Mouse (Mus musculus): ENCODE measurements around the gene Cd200r2. TPM values are rescaled to one million over a fixed set of nuclear protein-coding genes. Genes with fewer than 3 reads are reported as not detected.

Gene Cd200r2
- not detected in 2 replicates for polyA plus RNA-seq (2015; fragmentation: Nextera tagmentation; extraction: Ambion mirVana)

DNA sequence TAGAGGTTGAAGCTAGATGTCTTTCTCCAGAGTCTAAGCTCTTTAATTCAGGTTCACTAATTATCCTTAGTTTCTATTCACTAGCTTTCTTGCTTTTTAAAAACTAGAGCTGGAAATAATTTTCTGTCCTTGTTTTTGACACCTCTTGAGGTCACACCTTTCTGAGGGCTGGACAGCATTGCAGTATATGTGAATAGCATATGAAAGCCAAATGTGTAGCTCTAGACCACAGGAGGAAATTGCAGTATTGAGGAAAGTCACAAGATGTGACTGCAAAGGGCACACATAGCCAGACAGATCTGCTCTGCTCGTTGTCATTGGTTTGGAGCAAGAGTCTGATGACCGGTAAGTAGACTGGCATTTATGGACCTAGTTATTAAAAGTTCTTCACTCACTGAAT is at the start of gene Cd200r2:
Cd200r2 (plus strand) TSS at position 301 of the 400 bp plus-strand sequence.

DNA sequence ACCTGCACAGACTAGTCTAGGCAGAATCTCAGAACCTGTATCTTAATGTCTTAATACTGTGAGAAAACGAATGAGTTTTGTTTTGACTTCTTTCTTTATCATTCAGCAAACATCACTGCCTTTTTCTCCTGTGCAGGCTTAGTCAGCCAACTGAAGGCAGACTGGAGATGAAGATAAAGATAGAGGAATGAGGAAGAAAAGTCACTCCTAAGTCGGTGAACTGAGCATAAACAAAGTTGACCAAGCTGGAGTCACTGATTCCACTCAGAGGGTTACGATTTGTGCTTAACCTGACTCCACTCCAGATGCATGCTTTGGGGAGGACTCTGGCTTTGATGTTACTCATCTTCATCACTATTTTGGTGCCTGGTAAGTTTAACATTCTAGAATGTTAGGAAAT is 76.6 kb downstream of the Cd200r2 start, which contains the start of gene Cd200r3:
Cd200r3 (plus strand) TSS at position 211 of the 400 bp plus-strand sequence.

Other genes with a start within 250 kb of the Cd200r2 start
- 2.1 and 4.5 TPM in 2 replicates for gene Nepro, start 142.8 kb upstream of the Cd200r2 start, polyA plus RNA-seq (2015; fragmentation: Nextera tagmentation; extraction: Ambion mirVana)
- gene Gtpbp8, start 120.7 kb upstream of the Cd200r2 start, polyA plus RNA-seq (2015; fragmentation: Nextera tagmentation; extraction: Ambion mirVana): 32.4 and 37.6 TPM in 2 replicates
- 2.5 and 2.6 TPM in 2 replicates for gene Cd200r1, start 101.4 kb upstream of the Cd200r2 start, polyA plus RNA-seq (2015; fragmentation: Nextera tagmentation; extraction: Ambion mirVana)
- gene Cd200r4, start 55.4 kb upstream of the Cd200r2 start, polyA plus RNA-seq (2015; fragmentation: Nextera tagmentation; extraction: Ambion mirVana): 0.17 and 0.21 TPM in 2 replicates
- gene Cd200r3, start 76.6 kb downstream of the Cd200r2 start, polyA plus RNA-seq (2015; fragmentation: Nextera tagmentation; extraction: Ambion mirVana): 0.61 and 0.98 TPM in 2 replicates
- 61.4 and 77.4 TPM in 2 replicates for gene Ccdc80, start 226.3 kb downstream of the Cd200r2 start, polyA plus RNA-seq (2015; fragmentation: Nextera tagmentation; extraction: Ambion mirVana)